Mouse (Mus musculus) limb, embryonic 13.5 days (tissue): ENCODE results near the gene Mtmr3. TPM values are rescaled to one million over a fixed set of nuclear protein-coding genes. Genes with fewer than 3 reads are reported as not detected.
A peak's percentile ranks its signal among the peaks of the same experiment; 100 is the strongest.
"Not testable (repeated sequence)": the region's sequence is repeated elsewhere in the genome, so short reads cannot be mapped to it uniquely, and the experiment has no call there.

Experiments used
- ATAC-seq: fragments of 200-750 bp; cut with Nextera tagmentation; 2 replicates; pipeline ENCODE4 v1.8.0; 2017; ENCODE audit warnings: low read depth, moderate number of reproducible peaks, moderate TSS enrichment; ENCODE audit not compliant: low FRiP score
- H3K27ac ChIP-seq: fragments of 300-500 bp; sonication (generic); 2 replicates; pipeline ENCODE4 v1.5.1; 2015; ENCODE audit warnings: inconsistent platforms, mild to moderate bottlenecking, moderate library complexity
- H3K27me3 ChIP-seq: fragments of 300-500 bp; sonication (generic); 2 replicates; pipeline ENCODE4 v1.6.1; 2015; ENCODE audit warnings: mild to moderate bottlenecking, inconsistent platforms
- H3K36me3 ChIP-seq: fragments of 300-500 bp; sonication (generic); 2 replicates; pipeline ENCODE4 v1.6.1; 2015; ENCODE audit warnings: inconsistent platforms, mild to moderate bottlenecking, moderate library complexity
- H3K4me1 ChIP-seq: fragments of 300-500 bp; sonication (generic); 2 replicates; pipeline ENCODE4 v1.6.1; 2015; ENCODE audit warnings: inconsistent platforms
- H3K4me2 ChIP-seq: fragments of 300-500 bp; sonication (generic); replicated peaks from 2 replicates; pipeline ENCODE4 v1.6.1; 2015; ENCODE audit warnings: inconsistent platforms, mild to moderate bottlenecking, moderate library complexity
- H3K4me3 ChIP-seq: fragments of 300-500 bp; sonication (generic); 2 replicates; pipeline ENCODE4 v1.5.1; 2015; ENCODE audit warnings: moderate library complexity, mild to moderate bottlenecking, inconsistent platforms
- H3K9ac ChIP-seq: fragments of 300-500 bp; sonication (generic); 2 replicates; pipeline ENCODE4 v1.6.1; 2015; ENCODE audit warnings: mild to moderate bottlenecking, inconsistent platforms
- H3K9me3 ChIP-seq: fragments of 300-500 bp; sonication (generic); 2 replicates; pipeline ENCODE4 v1.6.1; 2016; ENCODE audit warnings: inconsistent platforms
- WGBS: fragments of 180-500 bp; shearing (Covaris S2); methylation state at CpG from one replicate; pipeline ENCODE4 v1.1.7; 2015; 5-methylcytosine and 5-hydroxymethylcytosine counted together
- polyA plus RNA-seq: library from polyadenylated mRNA; unstranded; fragments of >200 nt; fragmentation: Nextera tagmentation; extraction: Ambion mirVana; gene quantifications from 2 replicates; pipeline ENCODE4 v1.2.1, GENCODE M21; 2015

Mtmr3 gene
- polyA plus RNA-seq, 1 experiment from 2014 or later = 30.4 TPM

- WGBS = 92% methylated on average over 2 of the region's 2 CpGs
- Histone ChIP-seq H3K4me1 (peaks cover 18% of the 10 kb centered on the region), H3K4me2 (no peak overlapping the region), H3K9me3 (no peaks in the 10 kb centered on the region), H3K27me3 (no peaks in the 10 kb centered on the region), H3K9ac (no peak overlapping the region), H3K27ac (no peak overlapping the region), H3K36me3 (no peaks in the 10 kb centered on the region), H3K4me3 (no peak overlapping the region)
- no peak for ATAC-seq
Observed at GRCm38 (mm10) chr11:4598411-4598810, 3.7 kb upstream of the Mtmr3 start.

- no peaks in the 10 kb centered on the region for H3K27me3 ChIP-seq
- H3K4me2 ChIP-seq = peak overlapping the region; percentile 73
- H3K36me3 ChIP-seq = no peaks in the 10 kb centered on the region
- peak overlapping the region; percentile 94 for H3K27ac ChIP-seq
- under 1% methylated on average over 44 of the region's 45 CpGs for WGBS
- ATAC-seq = peak; percentile 91
- H3K9me3 ChIP-seq = no peaks in the 10 kb centered on the region
- H3K9ac ChIP-seq = peak overlapping the region; percentile 97
- H3K4me3 ChIP-seq = peak overlapping the region; percentile 99
- peaks cover 21% of the 10 kb centered on the region for H3K4me1 ChIP-seq
Observed at GRCm38 (mm10) chr11:4593849-4594607, 635 bp downstream of the Mtmr3 start.

- Histone ChIP-seq H3K27ac (no peak overlapping the region), H3K9me3 (no peaks in the 10 kb centered on the region), H3K4me1 (peaks cover 21% of the 10 kb centered on the region), H3K27me3 (no peaks in the 10 kb centered on the region), H3K36me3 (no peaks in the 10 kb centered on the region), H3K4me2 (peak overlapping the region; percentile 73), H3K9ac (peak overlapping the region; percentile 97), H3K4me3 (peak overlapping the region; percentile 99)
- no peak for ATAC-seq
- 39% methylated on average over 5 of the region's 5 CpGs for WGBS
Observed at GRCm38 (mm10) chr11:4593491-4593848, 1.2 kb downstream of the Mtmr3 start.

GRCm38 (mm10) chr11:4591811-4592210 lies 2.9 kb downstream of the Mtmr3 start:
- no peaks in the 10 kb centered on the region for H3K9me3 ChIP-seq
- H3K27me3 ChIP-seq = no peaks in the 10 kb centered on the region
- 0 out of 2 replicates have a peak, but pooled peaks cover 6% of the 10 kb centered on the region for H3K36me3 ChIP-seq
- no peak for ATAC-seq
- no peak overlapping the region for H3K27ac ChIP-seq
- no peak overlapping the region for H3K4me3 ChIP-seq
- no peak overlapping the region for H3K4me2 ChIP-seq
- H3K4me1 ChIP-seq = peaks cover 21% of the 10 kb centered on the region
- 82% methylated on average over 4 of the region's 4 CpGs for WGBS
- no peak overlapping the region for H3K9ac ChIP-seq

- no peak overlapping the region for H3K4me2 ChIP-seq
- H3K36me3 ChIP-seq = no peaks in the 10 kb centered on the region
- WGBS = 79% methylated on average over 2 of the region's 2 CpGs
- H3K4me1 ChIP-seq = peaks cover 11% of the 10 kb centered on the region
- no peaks in the 10 kb centered on the region for H3K9me3 ChIP-seq
- H3K4me3 ChIP-seq = no peak overlapping the region
- H3K9ac ChIP-seq = no peak overlapping the region
- no peak overlapping the region for H3K27ac ChIP-seq
- no peak for ATAC-seq
- H3K27me3 ChIP-seq = no peaks in the 10 kb centered on the region
Observed at GRCm38 (mm10) chr11:4578682-4579081, 16.0 kb downstream of the Mtmr3 start.

GRCm38 (mm10) chr11:4577079-4577478 lies 17.6 kb downstream of the Mtmr3 start:
- H3K4me3 ChIP-seq = no peak overlapping the region
- H3K27ac ChIP-seq = no peak overlapping the region
- H3K4me1 ChIP-seq = peaks cover 11% of the 10 kb centered on the region
- no peaks in the 10 kb centered on the region for H3K9me3 ChIP-seq
- no peak overlapping the region for H3K4me2 ChIP-seq
- ATAC-seq = no peak
- H3K27me3 ChIP-seq = no peaks in the 10 kb centered on the region
- no peaks in the 10 kb centered on the region for H3K36me3 ChIP-seq
- no peak overlapping the region for H3K9ac ChIP-seq
- 100% methylated on average over 2 of the region's 2 CpGs for WGBS

GRCm38 (mm10) chr11:4576090-4576732 lies 18.5 kb downstream of the Mtmr3 start:
- H3K4me1 ChIP-seq = peaks cover 17% of the 10 kb centered on the region
- WGBS = 89% methylated on average over 2 of the region's 2 CpGs

GRCm38 (mm10) chr11:4571491-4571901 lies 23.2 kb downstream of the Mtmr3 start:
- ATAC-seq = no peak
- Histone ChIP-seq H3K4me1 (peaks cover 13% of the 10 kb centered on the region), H3K4me2 (no peak overlapping the region), H3K36me3 (no peaks in the 10 kb centered on the region; the same call in 1 of the 2 replicates), H3K9me3 (no peaks in the 10 kb centered on the region), H3K9ac (no peak overlapping the region), H3K27me3 (no peaks in the 10 kb centered on the region), H3K27ac (no peak overlapping the region), H3K4me3 (no peak overlapping the region)
- WGBS = 82% methylated on average over 4 of the region's 4 CpGs

More at GRCm38 (mm10) chr11:4576090-4576732, 18.5 kb downstream of the Mtmr3 start:
- H3K9ac ChIP-seq, H3K27ac ChIP-seq, H3K36me3 ChIP-seq, H3K4me3 ChIP-seq, ATAC-seq, H3K4me2 ChIP-seq, H3K9me3 ChIP-seq, H3K27me3 ChIP-seq: not testable (repeated sequence)

GRCm38 (mm10) chr11:4566333-4566732 lies 28.3 kb downstream of the Mtmr3 start:
- Histone ChIP-seq H3K27me3 (no peaks in the 10 kb centered on the region), H3K4me1 (0 out of 2 replicates have a peak, but pooled peaks cover 2% of the 10 kb centered on the region), H3K9me3 (no peaks in the 10 kb centered on the region), H3K4me2 (no peak overlapping the region), H3K4me3 (no peak overlapping the region), H3K27ac (no peak overlapping the region), H3K9ac (no peak overlapping the region), H3K36me3 (no peaks in the 10 kb centered on the region; the same call in none of the 2 replicates)
- 93% methylated on average over 6 of the region's 6 CpGs for WGBS
- no peak for ATAC-seq

- Histone ChIP-seq H3K9me3 (no peaks in the 10 kb centered on the region), H3K36me3 (no peaks in the 10 kb centered on the region; the same call in none of the 2 replicates), H3K4me3 (no peak overlapping the region), H3K27ac (no peak overlapping the region), H3K9ac (no peak overlapping the region), H3K4me2 (no peak overlapping the region), H3K4me1 (no peaks in the 10 kb centered on the region), H3K27me3 (no peaks in the 10 kb centered on the region)
- no peak for ATAC-seq
- 86% methylated on average over 2 of the region's 2 CpGs for WGBS
Observed at GRCm38 (mm10) chr11:4565545-4565944, 29.1 kb downstream of the Mtmr3 start.

GRCm38 (mm10) chr11:4553274-4554063 lies 41.2 kb downstream of the Mtmr3 start:
- Histone ChIP-seq H3K4me2 (no peak overlapping the region), H3K4me1 (peaks cover 8% of the 10 kb centered on the region), H3K9ac (no peak overlapping the region), H3K36me3 (no peaks in the 10 kb centered on the region), H3K27ac (no peak overlapping the region), H3K9me3 (no peaks in the 10 kb centered on the region), H3K4me3 (no peak overlapping the region), H3K27me3 (no peaks in the 10 kb centered on the region)
- WGBS = 91% methylated on average over 2 of the region's 2 CpGs
- no peak for ATAC-seq

- no peak overlapping the region for H3K4me3 ChIP-seq
- no peaks in the 10 kb centered on the region for H3K27me3 ChIP-seq
- no peaks in the 10 kb centered on the region for H3K9me3 ChIP-seq
- peaks cover 34% of the 10 kb centered on the region for H3K4me1 ChIP-seq
- no peak overlapping the region for H3K9ac ChIP-seq
- peak overlapping the region; percentile 29; the same call in 1 of the 2 replicates for H3K27ac ChIP-seq
- peak; percentile 71 for ATAC-seq
- WGBS = 29% methylated on average over 4 of the region's 4 CpGs
- H3K4me2 ChIP-seq = peak overlapping the region; percentile 19; the same call in 1 of the 2 replicates
- no peaks in the 10 kb centered on the region for H3K36me3 ChIP-seq
Observed at GRCm38 (mm10) chr11:4547569-4547968, 47.1 kb downstream of the Mtmr3 start.
